Mouse (Mus musculus) liver, adult 2 months (tissue): ENCODE results near the gene Tgfbi. TPM values are rescaled to one million over a fixed set of nuclear protein-coding genes. Genes with fewer than 3 reads are reported as not detected.

Experiments used
- DNase-seq: peaks from one replicate; pipeline ENCODE4 v3.0.0-alpha.2; 2011; ENCODE audit warnings: low read depth, low spot score; ENCODE audit errors: extremely low read depth
- H3K27ac ChIP-seq: fragments of 200-500 bp; replicated peaks from 2 replicates; pipeline ENCODE4 v1.5.1; 2012; ENCODE audit warnings: low read depth, mild to moderate bottlenecking, control low read depth, inconsistent platforms, low read length; ENCODE audit not compliant: insufficient read depth
- H3K27me3 ChIP-seq: fragments of 200-500 bp; 2 replicates; pipeline ENCODE4 v1.6.1; 2012; ENCODE audit warnings: mild to moderate bottlenecking, moderate library complexity, low read length, inconsistent platforms; ENCODE audit not compliant: control insufficient read depth, insufficient read depth
- H3K36me3 ChIP-seq: fragments of 200-500 bp; 2 replicates; pipeline ENCODE4 v1.6.1; 2012; ENCODE audit warnings: low read length, inconsistent platforms; ENCODE audit not compliant: control insufficient read depth, insufficient read depth
- H3K4me1 ChIP-seq: fragments of 200-500 bp; 2 replicates; pipeline ENCODE4 v1.6.1; 2011; ENCODE audit warnings: low read length; ENCODE audit not compliant: control insufficient read depth, insufficient read depth
- H3K4me3 ChIP-seq: fragments of 200-500 bp; 2 replicates; pipeline ENCODE4 v1.5.1; 2011; ENCODE audit warnings: low read depth, mild to moderate bottlenecking, control low read depth, low read length, moderate library complexity; ENCODE audit not compliant: insufficient read depth
- H3K79me2 ChIP-seq: fragments of 200-500 bp; 2 replicates; pipeline ENCODE4 v1.6.1; 2012; ENCODE audit warnings: inconsistent platforms, mild to moderate bottlenecking, low read length, moderate library complexity; ENCODE audit not compliant: control insufficient read depth, insufficient read depth
- H3K9ac ChIP-seq: fragments of 200-500 bp; 2 replicates; pipeline ENCODE4 v1.6.1; 2012; ENCODE audit warnings: low read depth, mild to moderate bottlenecking, control low read depth, inconsistent platforms, low read length
- CTCF ChIP-seq: fragments of 200-500 bp; IDR thresholded peaks from 2 replicates; pipeline ENCODE4 v1.5.1; 2011; ENCODE audit warnings: low read depth, low read length, control low read depth
- POLR2A ChIP-seq: fragments of 200-500 bp; IDR thresholded peaks from 2 replicates; pipeline ENCODE4 v1.6.1; 2011; ENCODE audit warnings: low read length, control low read depth; ENCODE audit not compliant: insufficient read depth; ENCODE audit errors: extremely low read depth
- WGBS: fragments of 180-500 bp; shearing (Covaris S2); methylation state at CpG from one replicate; pipeline ENCODE4 v1.1.7; 2018; 5-methylcytosine and 5-hydroxymethylcytosine counted together
- polyA plus RNA-seq: library from polyadenylated mRNA; depleted of rRNA; stranded (reverse); fragments of >200 nt; gene quantifications from 2 replicates; pipeline ENCODE4 v1.2.3, GENCODE M21; 2012
- total RNA-seq: library from RNA; depleted of rRNA; stranded (reverse); fragments of >200 nt; gene quantifications from 2 replicates; pipeline ENCODE4 v1.2.3, GENCODE M21; 2014

Tgfbi gene
- total and polyA plus RNA-seq, 2 experiments, result 27.2 to 34.3 TPM

GRCm38 (mm10) chr13:56630552-56630951 lies 21.2 kb downstream of the Tgfbi start:
- no peak for TF ChIP-seq POLR2A
- TF ChIP-seq CTCF, result no peak
- WGBS, result 20% methylated on average over 6 of the region's 6 CpGs
- peak; percentile 77 for DNase-seq
- Histone ChIP-seq H3K4me1 (peaks cover 18% of the 10 kb centered on the region), H3K4me3 (no peak overlapping the region), H3K79me2 (no peaks in the 10 kb centered on the region), H3K36me3 (no peaks in the 10 kb centered on the region), H3K27me3 (no peaks in the 10 kb centered on the region), H3K9ac (no peak overlapping the region), H3K27ac (peak overlapping the region; percentile 42)

GRCm38 (mm10) chr13:56631332-56631731 lies 22.0 kb downstream of the Tgfbi start:
- no peak for DNase-seq
- TF ChIP-seq CTCF, result no peak
- TF ChIP-seq POLR2A, result no peak
- Histone ChIP-seq H3K9ac (no peak overlapping the region), H3K27ac (no peak overlapping the region), H3K4me3 (no peak overlapping the region), H3K27me3 (no peaks in the 10 kb centered on the region), H3K4me1 (peaks cover 18% of the 10 kb centered on the region), H3K79me2 (no peaks in the 10 kb centered on the region), H3K36me3 (no peaks in the 10 kb centered on the region)
- 44% methylated on average over 7 of the region's 7 CpGs for WGBS

GRCm38 (mm10) chr13:56634139-56634615 lies 24.9 kb downstream of the Tgfbi start:
- DNase-seq, result no peak
- H3K79me2 ChIP-seq, result no peaks in the 10 kb centered on the region
- TF ChIP-seq CTCF (no peak), POLR2A (no peak)
- H3K36me3 ChIP-seq, result no peaks in the 10 kb centered on the region
- H3K4me1 ChIP-seq, result peaks cover 17% of the 10 kb centered on the region
- WGBS, result 69% methylated on average over 7 of the region's 7 CpGs
- H3K4me3 ChIP-seq, result no peak overlapping the region
- H3K27ac ChIP-seq, result no peak overlapping the region
- no peaks in the 10 kb centered on the region for H3K27me3 ChIP-seq
- H3K9ac ChIP-seq, result no peak overlapping the region

GRCm38 (mm10) chr13:56634920-56635319 lies 25.6 kb downstream of the Tgfbi start:
- 64% methylated on average over 7 of the region's 7 CpGs for WGBS
- TF ChIP-seq CTCF (no peak), POLR2A (no peak)

GRCm38 (mm10) chr13:56637027-56637426 lies 27.7 kb downstream of the Tgfbi start:
- no peak for DNase-seq
- TF ChIP-seq CTCF, result no peak

More at GRCm38 (mm10) chr13:56634920-56635319, 25.6 kb downstream of the Tgfbi start:
- H3K27ac ChIP-seq, result no peak overlapping the region
- no peaks in the 10 kb centered on the region for H3K27me3 ChIP-seq
- no peak for DNase-seq
- no peaks in the 10 kb centered on the region for H3K79me2 ChIP-seq
- no peak overlapping the region for H3K4me3 ChIP-seq
- H3K36me3 ChIP-seq, result no peaks in the 10 kb centered on the region
- peaks cover 14% of the 10 kb centered on the region for H3K4me1 ChIP-seq
- H3K9ac ChIP-seq, result no peak overlapping the region

GRCm38 (mm10) chr13:56641746-56642145 lies 32.4 kb downstream of the Tgfbi start:
- no peak for DNase-seq
- H3K4me1 ChIP-seq, result no peaks in the 10 kb centered on the region
- TF ChIP-seq POLR2A (no peak), CTCF (peak; percentile 70)
- no peaks in the 10 kb centered on the region for H3K27me3 ChIP-seq
- no peak overlapping the region for H3K9ac ChIP-seq
- H3K79me2 ChIP-seq, result no peaks in the 10 kb centered on the region
- 82% methylated on average over 2 of the region's 2 CpGs for WGBS
- no peak overlapping the region for H3K27ac ChIP-seq
- H3K4me3 ChIP-seq, result no peak overlapping the region
- no peaks in the 10 kb centered on the region for H3K36me3 ChIP-seq

More at GRCm38 (mm10) chr13:56637027-56637426, 27.7 kb downstream of the Tgfbi start:
- Histone ChIP-seq H3K9ac (no peak overlapping the region), H3K27me3 (no peaks in the 10 kb centered on the region), H3K36me3 (no peaks in the 10 kb centered on the region), H3K27ac (no peak overlapping the region), H3K4me3 (no peak overlapping the region), H3K4me1 (no peaks in the 10 kb centered on the region; the same call in 1 of the 2 replicates), H3K79me2 (no peaks in the 10 kb centered on the region)
- WGBS, result 93% methylated on average over 8 of the region's 8 CpGs
